Comparison of ENCODE assay signal across 1 mouse cellular context in the genomic region with DNA sequence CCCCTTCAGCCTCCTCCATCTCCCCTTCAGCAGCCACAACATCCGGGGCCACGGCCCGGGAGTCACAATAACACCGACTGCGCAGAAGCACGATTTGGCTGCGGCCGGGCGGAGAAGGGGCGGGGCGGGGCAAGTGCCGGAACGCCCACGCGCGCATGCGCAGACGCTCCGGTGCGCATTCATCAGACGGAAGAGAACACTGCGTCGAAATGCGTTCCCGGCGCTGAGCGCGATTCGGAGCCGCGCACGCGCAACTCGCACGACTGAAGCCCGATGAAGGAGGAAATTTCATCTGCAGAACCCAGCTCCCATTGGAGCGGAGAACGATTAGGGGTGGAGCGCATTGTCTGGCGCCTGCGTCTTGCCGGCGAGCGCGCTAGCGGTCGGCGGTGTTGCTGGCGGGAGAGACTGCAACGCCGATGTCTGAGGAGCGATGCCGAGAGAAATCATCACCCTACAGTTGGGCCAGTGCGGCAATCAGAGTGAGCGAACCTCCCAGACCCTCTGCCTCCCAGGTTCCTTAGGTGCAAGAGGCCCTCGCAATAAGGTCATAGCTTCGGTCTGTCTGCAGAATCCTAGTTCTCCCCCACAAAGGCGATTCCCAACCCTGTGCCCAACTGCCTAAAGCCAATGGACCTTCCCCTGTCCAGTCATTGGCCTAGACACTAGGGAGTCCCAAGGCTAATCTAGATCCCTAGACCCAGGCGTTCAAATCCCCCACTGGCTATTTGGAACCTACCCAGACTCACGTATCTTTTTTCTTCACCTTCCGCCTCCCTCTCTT.
TF ChIP-seq lines count a peak whose summit lies in the region.

A gene (minus strand): TSS at position 133 of the 784 bp plus-strand sequence.
A gene (plus strand): TSS at position 178 of the 784 bp plus-strand sequence.

TF ChIP-seq in MEL, 35 proteins besides CTCF, POLR2A, EP300 and RAD21 (continued from another document):
- peak; percentile 97 for TF ChIP-seq NELFE (IDR thresholded peaks at IDR 0.05; ENCODE audit: low read depth, low read length)
- TF ChIP-seq MYC (IDR thresholded peaks at IDR 0.05; ENCODE audit: low read depth, low read length) = peak; percentile 70
- TF ChIP-seq HCFC1 (IDR thresholded peaks at IDR 0.05; ENCODE audit: low read depth, low read length) = peak; percentile 93
- no peak for TF ChIP-seq MEF2A (IDR thresholded peaks at IDR 0.05; ENCODE audit: extremely low read depth, insufficient replicate concordance, low read depth, low read length, poor library complexity, severe bottlenecking)
- TF ChIP-seq MYB (IDR thresholded peaks at IDR 0.05; ENCODE audit: low read depth, low read length) = no peak
- TF ChIP-seq ETS1 (IDR thresholded peaks at IDR 0.05; ENCODE audit: low read depth, low read length) = peak; percentile 18; the same call in 1 of the 2 replicates
- peak; percentile 97 for TF ChIP-seq POLR2AphosphoS2 (IDR thresholded peaks at IDR 0.05; ENCODE audit: low read length)
- 0 out of 2 replicates have a peak, but pooled peaks have one; percentile 76 for TF ChIP-seq MAZ (IDR thresholded peaks at IDR 0.05; ENCODE audit: low read depth, low read length)
- peak; percentile 95; the same call in 1 of the 2 replicates for TF ChIP-seq ZMIZ1 (IDR thresholded peaks at IDR 0.05; ENCODE audit: low read depth, low read length)
- TF ChIP-seq ZKSCAN1 (IDR thresholded peaks at IDR 0.05; ENCODE audit: low read depth, low read length) = no peak
- TF ChIP-seq ZC3H11A (IDR thresholded peaks at IDR 0.05; ENCODE audit: low read depth, low read length) = no peak
- TF ChIP-seq E2F4 (IDR thresholded peaks at IDR 0.05; ENCODE audit: borderline replicate concordance, low read depth, low read length) = peak; percentile 93
- peak; percentile 83; the same call in 1 of the 2 replicates for TF ChIP-seq SIN3A (IDR thresholded peaks at IDR 0.05; ENCODE audit: low read length)
- TF ChIP-seq TAL1 (IDR thresholded peaks at IDR 0.05; ENCODE audit: low read length) = no peak
- 0 out of 2 replicates have a peak, but pooled peaks have one; percentile 35 for TF ChIP-seq UBTF (IDR thresholded peaks at IDR 0.05; ENCODE audit: borderline replicate concordance, insufficient read depth, low read depth, low read length)
- no peak for TF ChIP-seq POLR2AphosphoS5 (IDR thresholded peaks at IDR 0.05; ENCODE audit: borderline replicate concordance, low read depth, low read length)
- peak; percentile 94 for TF ChIP-seq NRF1 (IDR thresholded peaks at IDR 0.05; ENCODE audit: insufficient read depth, low read depth, low read length, poor library complexity, severe bottlenecking)
- peak; percentile 68 for TF ChIP-seq MAX (IDR thresholded peaks at IDR 0.05; ENCODE audit: low read length)
- TF ChIP-seq SMC3 (IDR thresholded peaks at IDR 0.05; ENCODE audit: low read depth, low read length) = no peak; the same call in 1 of the 2 replicates
- no peak for TF ChIP-seq USF2 (IDR thresholded peaks at IDR 0.05; ENCODE audit: borderline replicate concordance in 1 of 2, insufficient read depth in 1 of 2, low read depth in 1 of 2, low read length in 2 of 2)
- no peak for TF ChIP-seq BHLHE40 (IDR thresholded peaks at IDR 0.05; ENCODE audit: borderline replicate concordance, low read depth, low read length)
